17 mouse cellular contexts compared by ENCODE assay signal in genomic region chr2:130750449-130750848, GRCm38 (mm10). TPM values are rescaled to one million over a fixed set of nuclear protein-coding genes. Genes with fewer than 3 reads are reported as not detected.
DNase-seq lines count a peak whose midpoint lies in the region; ATAC-seq and TF ChIP-seq lines count a peak whose summit lies in the region.
"Had no signal": no experiment of that assay in that cellular context is flagged by ENCODE, and none has a peak within 500 bp of the region (broad histone marks: within the 10 kb centered on the region; RNA-seq: fewer than 3 reads in every experiment).

No protein-coding gene starts in this region.

- no peak for ATAC-seq in kidney, embryonic 16.5 days (ENCODE audit: low FRiP score, low TSS enrichment)
- ATAC-seq in monocyte, adult 5-6 weeks (replicated peaks; ENCODE audit: insufficient number of reproducible peaks, low FRiP score, low TSS enrichment, poor library complexity, severe bottlenecking), result peak; percentile 78
- ATAC-seq: forebrain, embryonic 15.5 days; intestine, embryonic 16.5 days had no signal

- peaks cover 30% of the 10 kb centered on the region for H3K36me3 ChIP-seq in kidney, embryonic 16.5 days (ENCODE audit: insufficient read depth, low read length)

- TF ChIP-seq CTCF in layer of hippocampus, adult 2 months (conservative IDR thresholded peaks at IDR 0.05), result no peak

- H3K27ac ChIP-seq in kidney, embryonic 16.5 days (ENCODE audit: low read length), result no peak overlapping the region
- no peak overlapping the region for H3K27ac ChIP-seq in layer of hippocampus, adult 2 months
- H3K27ac ChIP-seq: forebrain, embryonic 15.5 days; heart, embryonic 13.5 days; hindbrain, embryonic 12.5 days; lung, embryonic 15.5 days; neural tube, embryonic 13.5 days had no signal

- H3K9ac ChIP-seq in kidney, embryonic 16.5 days (replicated peaks; ENCODE audit: low read length), result no peak overlapping the region
- H3K9ac ChIP-seq: forebrain, embryonic 15.5 days; heart, embryonic 13.5 days; hindbrain, embryonic 12.5 days; lung, embryonic 15.5 days; neural tube, embryonic 13.5 days had no signal

- H3K9me3 ChIP-seq in kidney, embryonic 16.5 days (ENCODE audit: low read length), result peaks cover 3% of the 10 kb centered on the region; the same call in 1 of the 2 replicates
- H3K9me3 ChIP-seq: forebrain, embryonic 15.5 days; hindbrain, embryonic 12.5 days; lung, embryonic 15.5 days; neural tube, embryonic 13.5 days had no signal

- H3K4me2 ChIP-seq in kidney, embryonic 16.5 days (replicated peaks; ENCODE audit: low read depth, low read length), result no peak overlapping the region
- H3K4me2 ChIP-seq: forebrain, embryonic 15.5 days; heart, embryonic 13.5 days; hindbrain, embryonic 12.5 days; lung, embryonic 15.5 days; neural tube, embryonic 13.5 days had no signal

- DNase-seq in kidney, postnatal 4 days, result peak; percentile 20 to 22
- peak; percentile 56 for DNase-seq in MEL-GATA-1-ER (ENCODE audit: extremely low read depth, low read depth)
- DNase-seq in liver, result peak; percentile 61
- DNase-seq in layer of hippocampus, adult 2 months (ENCODE audit: low spot score in 2 of 2), result no peak
- no peak for DNase-seq in urinary bladder, postnatal 10 days (ENCODE audit: low spot score)
- no peak for DNase-seq in adrenal gland, postnatal 4 days (ENCODE audit: low spot score in 2 of 2)
- DNase-seq: cerebellum, postnatal 25 days; gastrocnemius, postnatal 10 days; midbrain, embryonic 14.5 days had no signal

- no peak overlapping the region for H3K4me3 ChIP-seq in kidney, embryonic 16.5 days (ENCODE audit: low read length)
- H3K4me3 ChIP-seq in layer of hippocampus, adult 2 months, result no peak overlapping the region
- H3K4me3 ChIP-seq: forebrain, embryonic 15.5 days; heart, embryonic 13.5 days; hindbrain, embryonic 12.5 days; lung, embryonic 15.5 days; neural tube, embryonic 13.5 days had no signal

- H3K27me3 ChIP-seq in kidney, embryonic 16.5 days (ENCODE audit: insufficient read depth, low read length), result no peaks in the 10 kb centered on the region
- H3K27me3 ChIP-seq: forebrain, embryonic 15.5 days; heart, embryonic 13.5 days; hindbrain, embryonic 12.5 days; lung, embryonic 15.5 days; neural tube, embryonic 13.5 days had no signal

- 60% methylated on average over 8 of the region's 8 CpGs for WGBS in kidney, embryonic 16.5 days

- no peaks in the 10 kb centered on the region for H3K4me1 ChIP-seq in kidney, embryonic 16.5 days (ENCODE audit: insufficient read depth, low read length)
- H3K4me1 ChIP-seq: lung, embryonic 15.5 days had no signal

RNA-seq across cellular contexts. Expression of gene Slc4a11, which starts 53.1 kb away (rescaled TPM):
- polyA plus RNA-seq in kidney, embryonic 16.5 days (2015; fragmentation: Nextera tagmentation; extraction: Ambion mirVana), result 2.4 and 2.9 TPM in 2 replicates
- total RNA-seq in monocyte, adult 5-6 weeks (2017), result not detected in 3 replicates
- total RNA-seq in layer of hippocampus, adult 2 months (2021), result under 1 TPM; 0.61 to 0.66 TPM
- total RNA-seq in adrenal gland, postnatal 4 days (2021), result 1 to 10 TPM; 2.3 to 3.6 TPM

Comparison
In these comparisons a context has a peak if more than half of its experiments do, and no peak if none do; other contexts are left out.
1. DNase-seq: peak in kidney, postnatal 4 days (2 of 2), MEL-GATA-1-ER (single experiment) and liver (single experiment); none in layer of hippocampus, adult 2 months (0 of 2), urinary bladder, postnatal 10 days (single experiment) and adrenal gland, postnatal 4 days (0 of 2).